Mouse (Mus musculus) bone marrow macrophage, adult 2 months (primary cell): ENCODE results near the gene 4933406M09Rik.

Source experiments
- CTCF ChIP-seq: IDR thresholded peaks from 2 replicates; pipeline ENCODE4 v1.5.1; 2012; ENCODE audit warnings: low read depth, mild to moderate bottlenecking, low read length, moderate library complexity
- POLR2A ChIP-seq: IDR thresholded peaks from 2 replicates; pipeline ENCODE4 v1.6.1; 2012; ENCODE audit warnings: mild to moderate bottlenecking, low read depth, low read length, borderline replicate concordance

DNA sequence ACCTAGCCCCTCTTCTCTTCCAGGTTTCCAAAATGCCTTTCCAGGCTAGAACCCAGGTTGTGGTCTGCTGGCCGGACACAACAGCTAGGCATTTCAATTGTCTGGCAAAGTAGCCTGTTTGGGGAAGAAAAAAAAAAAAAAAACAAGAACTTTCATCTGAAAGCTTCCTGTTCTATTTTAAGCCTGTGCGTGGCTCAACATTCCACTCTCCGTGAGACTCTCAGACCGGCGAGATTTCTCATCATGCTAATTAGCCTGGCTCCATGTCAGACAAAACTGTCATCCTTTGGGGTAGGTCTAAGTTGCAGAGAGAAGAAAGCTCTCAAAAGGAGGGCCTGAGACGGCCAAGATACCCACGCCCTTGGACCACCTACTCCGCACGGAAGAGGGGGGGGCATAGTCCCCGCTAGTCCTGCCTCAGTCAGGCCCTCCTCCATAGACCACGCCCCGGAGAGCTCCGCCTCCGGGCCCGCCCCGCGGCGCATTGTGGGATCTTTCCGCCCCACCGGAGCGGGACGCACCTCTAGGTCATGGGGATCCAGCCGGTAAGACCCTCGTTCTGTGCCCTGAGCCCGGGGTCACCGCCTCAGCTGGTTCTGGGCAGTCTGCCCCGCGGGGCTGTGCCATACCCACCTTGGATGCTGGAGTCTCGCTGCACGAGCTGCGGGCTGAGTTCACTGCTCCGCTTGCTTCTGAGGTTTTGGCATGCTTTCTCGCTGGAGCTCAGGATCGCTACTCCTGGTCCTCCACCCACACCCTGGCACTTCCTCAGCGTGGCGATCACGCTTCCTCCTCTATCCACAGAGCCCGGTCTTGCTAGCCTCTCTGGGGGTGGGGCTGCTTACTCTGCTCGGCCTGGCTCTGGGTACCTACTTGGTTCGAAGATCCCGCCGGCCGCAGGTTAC lies 20.0 kb downstream of the 4933406M09Rik start, which contains the start of gene Cyb5r1:
- TF ChIP-seq CTCF (no peak), POLR2A (no peak)
